Mouse (Mus musculus) intestine, postnatal 0 days (tissue): Measurements from ENCODE around the gene Fstl3. TPM values are rescaled to one million over a fixed set of nuclear protein-coding genes. Genes with fewer than 3 reads are reported as not detected.

Experiments used
- ATAC-seq: fragments of 200-750 bp; cut with Nextera tagmentation; 2 replicates; pipeline ENCODE4 v1.8.0; 2017; ENCODE audit warnings: mild to moderate bottlenecking, moderate TSS enrichment, moderate library complexity
- H3K27ac ChIP-seq: fragments of 300-500 bp; sonication (generic); 2 replicates; pipeline ENCODE4 v1.5.1; 2014; ENCODE audit warnings: mild to moderate bottlenecking, low read depth, low read length, moderate library complexity
- H3K27me3 ChIP-seq: fragments of 300-500 bp; sonication (generic); replicated peaks from 2 replicates; pipeline ENCODE4 v1.6.1; 2014; ENCODE audit warnings: low read length, mixed read lengths; ENCODE audit not compliant: control insufficient read depth, insufficient read depth
- H3K36me3 ChIP-seq: fragments of 300-500 bp; sonication (generic); 2 replicates; pipeline ENCODE4 v1.6.1; 2014; ENCODE audit warnings: mild to moderate bottlenecking, moderate library complexity; ENCODE audit not compliant: control insufficient read depth, insufficient read depth
- H3K4me1 ChIP-seq: fragments of 300-500 bp; sonication (generic); replicated peaks from 2 replicates; pipeline ENCODE4 v1.6.1; 2014; ENCODE audit warnings: antibody characterized with exemption, low read length, mixed read lengths; ENCODE audit not compliant: control insufficient read depth, insufficient read depth
- H3K4me2 ChIP-seq: fragments of 300-500 bp; sonication (generic); replicated peaks from 2 replicates; pipeline ENCODE4 v1.6.1; 2014; ENCODE audit warnings: low read depth, mild to moderate bottlenecking, moderate library complexity
- H3K4me3 ChIP-seq: fragments of 300-500 bp; sonication (generic); 2 replicates; pipeline ENCODE4 v1.5.1; 2014; ENCODE audit warnings: low read depth, low read length
- H3K9ac ChIP-seq: fragments of 300-500 bp; sonication (generic); 2 replicates; pipeline ENCODE4 v1.6.1; 2014; ENCODE audit warnings: mild to moderate bottlenecking, low read depth, low read length
- H3K9me3 ChIP-seq: fragments of 300-500 bp; sonication (generic); 2 replicates; pipeline ENCODE4 v1.6.1; 2016; ENCODE audit warnings: mixed run types; ENCODE audit not compliant: control insufficient read depth
- CTCF ChIP-seq: sonication (generic); IDR thresholded peaks from 2 replicates; pipeline ENCODE4 v1.5.1; 2016; ENCODE audit warnings: low read depth, mild to moderate bottlenecking, control low read depth, antibody characterized with exemption, moderate library complexity
- WGBS: fragments of 180-500 bp; shearing (Covaris S2); extraction: QIAGEN DNeasy Blood & Tissue Kit; methylation state at CpG from one replicate; pipeline ENCODE4 v1.1.7; 2014; 5-methylcytosine and 5-hydroxymethylcytosine counted together
- polyA plus RNA-seq: library from polyadenylated mRNA; unstranded; fragments of >200 nt; fragmentation: Nextera tagmentation; extraction: Ambion mirVana; gene quantifications from 2 replicates; pipeline ENCODE4 v1.2.1, GENCODE M21; 2015

The Fstl3 gene
- polyA plus RNA-seq, 1 experiment from 2014 or later = 7.3 TPM

GRCm38 (mm10) chr10:79736706-79737105 is 40.4 kb upstream of the Fstl3 start:
- Histone ChIP-seq H3K4me1 (no peaks in the 10 kb centered on the region), H3K4me2 (no peak overlapping the region), H3K9ac (no peak overlapping the region), H3K27me3 (no peaks in the 10 kb centered on the region), H3K27ac (no peak overlapping the region), H3K4me3 (no peak overlapping the region), H3K36me3 (peaks cover 76% of the 10 kb centered on the region), H3K9me3 (no peaks in the 10 kb centered on the region)
- WGBS = 88% methylated on average over 10 of the region's 14 CpGs
- ATAC-seq = no peak
- no peak for TF ChIP-seq CTCF

DNA sequence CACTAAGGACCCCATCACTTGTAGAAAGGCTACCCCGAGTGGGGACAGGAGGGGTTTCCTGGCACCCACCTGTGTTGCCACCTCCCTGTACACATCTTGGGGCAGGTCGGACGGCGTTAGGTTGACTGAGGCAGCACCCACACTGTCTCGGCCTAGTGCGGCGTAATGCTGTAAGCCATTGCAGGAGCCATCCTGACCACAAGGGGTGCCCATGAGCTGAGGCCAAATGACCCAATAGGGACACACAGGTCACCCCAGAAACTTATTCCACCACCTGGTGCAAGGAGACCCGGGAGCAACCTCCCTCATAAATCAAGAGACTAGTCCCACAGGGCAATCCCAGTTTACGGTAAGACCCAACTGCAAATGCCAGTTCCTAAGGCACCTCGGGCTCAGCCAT is 38.8 kb upstream of the Fstl3 start:
- ATAC-seq = no peak
- peaks cover 91% of the 10 kb centered on the region for H3K36me3 ChIP-seq
- no peaks in the 10 kb centered on the region for H3K9me3 ChIP-seq
- WGBS = 91% methylated on average over 10 of the region's 10 CpGs
- peak; percentile 69 for TF ChIP-seq CTCF
- no peak overlapping the region for H3K4me3 ChIP-seq
- no peak overlapping the region for H3K27ac ChIP-seq
- no peaks in the 10 kb centered on the region for H3K27me3 ChIP-seq
- H3K4me1 ChIP-seq = no peaks in the 10 kb centered on the region
- no peak overlapping the region for H3K9ac ChIP-seq
- no peak overlapping the region for H3K4me2 ChIP-seq

DNA sequence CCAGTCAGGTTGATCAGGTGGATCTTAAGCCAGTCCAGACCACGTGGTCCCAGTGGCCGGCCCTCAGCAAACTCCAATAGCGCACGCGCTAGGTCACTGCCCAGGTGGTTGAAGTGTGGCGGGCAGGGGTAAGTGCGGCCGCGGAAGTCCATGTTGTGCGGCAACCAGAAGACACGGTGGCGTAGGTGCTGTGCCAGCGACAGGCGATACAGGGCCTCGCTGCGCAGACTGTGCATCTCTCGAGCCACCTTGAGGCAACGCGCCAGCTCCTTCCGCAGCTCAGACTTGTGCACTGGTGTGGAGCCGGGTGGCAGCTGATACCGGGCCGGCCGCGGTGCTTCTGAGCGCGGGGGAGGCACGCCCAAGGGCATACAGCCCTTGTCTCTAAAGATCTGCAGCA is 37.8 kb upstream of the Fstl3 start:
- 97% methylated on average over 28 of the region's 28 CpGs for WGBS
- H3K27ac ChIP-seq = peak overlapping the region; percentile 1; the same call in 1 of the 2 replicates
- TF ChIP-seq CTCF = no peak
- no peaks in the 10 kb centered on the region for H3K4me1 ChIP-seq
- no peak for ATAC-seq
- H3K9ac ChIP-seq = no peak overlapping the region
- H3K36me3 ChIP-seq = peaks cover 97% of the 10 kb centered on the region
- no peaks in the 10 kb centered on the region for H3K27me3 ChIP-seq
- H3K4me3 ChIP-seq = no peak overlapping the region
- no peak overlapping the region for H3K4me2 ChIP-seq
- no peaks in the 10 kb centered on the region for H3K9me3 ChIP-seq

- H3K9ac ChIP-seq = no peak overlapping the region
- peaks cover 85% of the 10 kb centered on the region for H3K36me3 ChIP-seq
- no peaks in the 10 kb centered on the region for H3K9me3 ChIP-seq
- TF ChIP-seq CTCF = peak; percentile 31; the same call in 1 of the 2 replicates
- H3K27me3 ChIP-seq = no peaks in the 10 kb centered on the region
- peaks cover 4% of the 10 kb centered on the region; the same call in 1 of the 2 replicates for H3K4me1 ChIP-seq
- H3K4me3 ChIP-seq = no peak overlapping the region
- ATAC-seq = no peak
- no peak overlapping the region for H3K4me2 ChIP-seq
- 0 out of 2 replicates have a peak overlapping the region, but pooled peaks have one; percentile 28 for H3K27ac ChIP-seq
- 81% methylated on average over 11 of the region's 11 CpGs for WGBS
These were observed 36.2 kb upstream of the Fstl3 start for GRCm38 (mm10) chr10:79740863-79741262.

- peaks cover 62% of the 10 kb centered on the region for H3K36me3 ChIP-seq
- H3K27me3 ChIP-seq = no peaks in the 10 kb centered on the region
- 93% methylated on average over 11 of the region's 11 CpGs for WGBS
- H3K4me2 ChIP-seq = no peak overlapping the region
- no peak for TF ChIP-seq CTCF
- H3K9me3 ChIP-seq = no peaks in the 10 kb centered on the region
- no peak for ATAC-seq
- no peak overlapping the region for H3K27ac ChIP-seq
- no peak overlapping the region for H3K9ac ChIP-seq
- peaks cover 4% of the 10 kb centered on the region; the same call in 1 of the 2 replicates for H3K4me1 ChIP-seq
- H3K4me3 ChIP-seq = no peak overlapping the region
These were observed 33.9 kb upstream of the Fstl3 start for GRCm38 (mm10) chr10:79743161-79743560.

DNA sequence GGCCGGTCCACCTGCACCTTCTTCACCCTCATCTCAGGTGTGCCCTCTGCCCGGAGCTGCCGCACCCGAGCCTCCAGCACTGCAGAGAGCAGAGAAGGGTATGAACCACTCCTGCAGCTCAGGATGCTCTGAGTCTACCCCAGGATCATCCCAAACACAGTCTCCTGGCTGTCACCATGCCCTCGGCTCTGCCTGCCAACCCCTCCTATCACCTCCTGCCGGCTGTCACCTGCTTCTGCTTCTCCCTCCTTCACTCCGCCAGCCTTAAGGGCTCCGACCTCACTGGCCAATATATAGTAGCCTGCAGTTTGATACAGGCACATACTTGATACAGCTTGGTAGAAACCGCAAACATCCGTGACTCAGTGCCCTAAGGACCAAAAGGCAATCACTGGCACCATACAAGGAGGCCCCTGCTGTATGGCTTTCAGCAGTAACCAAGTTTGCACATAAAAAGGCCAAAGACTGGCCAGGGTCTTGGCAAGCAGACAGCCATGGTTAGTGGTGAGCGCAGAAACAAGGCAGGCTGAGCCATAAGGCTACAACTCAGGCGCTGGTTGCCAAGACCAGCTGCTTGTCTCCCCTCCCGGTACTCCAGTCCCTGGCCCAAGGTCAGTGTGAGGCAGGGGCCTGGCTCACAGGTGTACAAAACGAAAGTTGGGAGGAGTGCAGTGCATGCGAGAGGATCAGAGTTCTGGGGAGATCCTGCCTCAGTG is 33.3 kb upstream of the Fstl3 start:
- 95% methylated on average over 15 of the region's 15 CpGs for WGBS
- no peak overlapping the region for H3K27ac ChIP-seq
- TF ChIP-seq CTCF = no peak
- H3K36me3 ChIP-seq = peaks cover 55% of the 10 kb centered on the region
- no peak overlapping the region for H3K9ac ChIP-seq
- peaks cover 4% of the 10 kb centered on the region; the same call in 1 of the 2 replicates for H3K4me1 ChIP-seq
- no peak for ATAC-seq
- no peaks in the 10 kb centered on the region for H3K27me3 ChIP-seq
- H3K4me3 ChIP-seq = no peak overlapping the region
- H3K4me2 ChIP-seq = no peak overlapping the region
- H3K9me3 ChIP-seq = no peaks in the 10 kb centered on the region
